Mouse (Mus musculus) fat pad, adult 2 months (tissue): Measurements from ENCODE around the gene Sec22b.

Source experiments
- DNase-seq: peaks from one replicate; pipeline ENCODE4 v3.0.0-alpha.2; 2011; ENCODE audit warnings: low read depth, low spot score; ENCODE audit errors: extremely low read depth

Gene Sec22b

GRCm38 (mm10) chr3:97939626-97940510 is 38.9 kb downstream of the Sec22b start:
- no peak for DNase-seq

- no peak for DNase-seq
Measured at GRCm38 (mm10) chr3:97940511-97941204, 39.7 kb downstream of the Sec22b start.

GRCm38 (mm10) chr3:97941440-97942259 is 40.7 kb downstream of the Sec22b start:
- no peak for DNase-seq

- DNase-seq, result no peak
Measured at GRCm38 (mm10) chr3:97942260-97942950, 41.4 kb downstream of the Sec22b start.

GRCm38 (mm10) chr3:97944462-97944861 is 43.5 kb downstream of the Sec22b start:
- DNase-seq, result no peak

GRCm38 (mm10) chr3:97946439-97946838 is 45.4 kb downstream of the Sec22b start:
- DNase-seq, result no peak

- DNase-seq, result no peak
Measured at GRCm38 (mm10) chr3:97948518-97948917, 47.5 kb downstream of the Sec22b start.

- DNase-seq, result no peak
Measured at GRCm38 (mm10) chr3:97949946-97950345, 49.0 kb downstream of the Sec22b start.

- no peak for DNase-seq
Measured at GRCm38 (mm10) chr3:97951134-97951533, 50.1 kb downstream of the Sec22b start.

GRCm38 (mm10) chr3:97953196-97953595 is 52.2 kb downstream of the Sec22b start:
- DNase-seq, result no peak

GRCm38 (mm10) chr3:97956322-97956721 is 55.3 kb downstream of the Sec22b start:
- DNase-seq, result no peak

GRCm38 (mm10) chr3:97956926-97957325 is 55.9 kb downstream of the Sec22b start:
- no peak for DNase-seq

GRCm38 (mm10) chr3:97960783-97961594 is 60.0 kb downstream of the Sec22b start:
- DNase-seq, result no peak

- DNase-seq, result no peak
Measured at GRCm38 (mm10) chr3:97961962-97962361, 61.0 kb downstream of the Sec22b start.

GRCm38 (mm10) chr3:97964878-97965353 is 63.9 kb downstream of the Sec22b start:
- DNase-seq, result no peak

GRCm38 (mm10) chr3:97967627-97968026 is 66.6 kb downstream of the Sec22b start:
- no peak for DNase-seq

GRCm38 (mm10) chr3:97968191-97968590 is 67.2 kb downstream of the Sec22b start:
- no peak for DNase-seq

GRCm38 (mm10) chr3:97969019-97969418 is 68.0 kb downstream of the Sec22b start:
- DNase-seq, result no peak

- no peak for DNase-seq
Measured at GRCm38 (mm10) chr3:97971117-97971516, 70.1 kb downstream of the Sec22b start.

- no peak for DNase-seq
Measured at GRCm38 (mm10) chr3:97972200-97972599, 71.2 kb downstream of the Sec22b start.
